Mouse (Mus musculus) thymus, adult 2 months (tissue): ENCODE measurements at regions not wholly inside any gene's neighbourhood (a gene's known extent, or its start where the extent isn't known, plus 50 kb on each side); places are given as distances from the start of the nearest gene placed in this dataset.

ENCODE experiments used
- CTCF ChIP-seq: fragments of 200-500 bp; IDR thresholded peaks from 2 replicates; pipeline ENCODE4 v1.5.1; 2012; ENCODE audit warnings: mild to moderate bottlenecking, control low read depth, low read length, moderate library complexity, borderline replicate concordance; ENCODE audit not compliant: control insufficient read depth, poor library complexity, insufficient read depth; ENCODE audit errors: extremely low read depth
- POLR2A ChIP-seq: fragments of 200-500 bp; IDR thresholded peaks from 2 replicates; pipeline ENCODE4 v1.6.1; 2012; ENCODE audit warnings: mild to moderate bottlenecking, low read length, control low read depth, moderate library complexity; ENCODE audit not compliant: control insufficient read depth, poor library complexity, insufficient read depth; ENCODE audit errors: extremely low read depth

GRCm38 (mm10) chr11:57413271-57413670 is 105.1 kb downstream of the Fam114a2 start:
- no peak for TF ChIP-seq CTCF
- TF ChIP-seq POLR2A: no peak
